Mouse (Mus musculus): ENCODE results near the gene Tmem87a. TPM values are rescaled to one million over a fixed set of nuclear protein-coding genes. Genes with fewer than 3 reads are reported as not detected.

The Tmem87a gene
- total RNA-seq (2021): 10 to 100 TPM; 31.4 to 51.8 TPM
- long read RNA-seq, experiment 1, transcript Tmem87a-201 (20 exons, 2,874 nt): major isoform, 28 of 42 reads
- long read RNA-seq, experiment 1, partial matches to known transcripts: 2 of 42 reads
- long read RNA-seq, experiment 1, other reads (novel, unspliced or antisense): 11 of 42 reads
- long read RNA-seq, experiment 2, transcript Tmem87a-201 (20 exons, 2,874 nt): major isoform, 32 of 59 reads
- long read RNA-seq, experiment 2, partial matches to known transcripts: 1 of 59 reads
- long read RNA-seq, experiment 2, other reads (novel, unspliced or antisense): 24 of 59 reads

DNA sequence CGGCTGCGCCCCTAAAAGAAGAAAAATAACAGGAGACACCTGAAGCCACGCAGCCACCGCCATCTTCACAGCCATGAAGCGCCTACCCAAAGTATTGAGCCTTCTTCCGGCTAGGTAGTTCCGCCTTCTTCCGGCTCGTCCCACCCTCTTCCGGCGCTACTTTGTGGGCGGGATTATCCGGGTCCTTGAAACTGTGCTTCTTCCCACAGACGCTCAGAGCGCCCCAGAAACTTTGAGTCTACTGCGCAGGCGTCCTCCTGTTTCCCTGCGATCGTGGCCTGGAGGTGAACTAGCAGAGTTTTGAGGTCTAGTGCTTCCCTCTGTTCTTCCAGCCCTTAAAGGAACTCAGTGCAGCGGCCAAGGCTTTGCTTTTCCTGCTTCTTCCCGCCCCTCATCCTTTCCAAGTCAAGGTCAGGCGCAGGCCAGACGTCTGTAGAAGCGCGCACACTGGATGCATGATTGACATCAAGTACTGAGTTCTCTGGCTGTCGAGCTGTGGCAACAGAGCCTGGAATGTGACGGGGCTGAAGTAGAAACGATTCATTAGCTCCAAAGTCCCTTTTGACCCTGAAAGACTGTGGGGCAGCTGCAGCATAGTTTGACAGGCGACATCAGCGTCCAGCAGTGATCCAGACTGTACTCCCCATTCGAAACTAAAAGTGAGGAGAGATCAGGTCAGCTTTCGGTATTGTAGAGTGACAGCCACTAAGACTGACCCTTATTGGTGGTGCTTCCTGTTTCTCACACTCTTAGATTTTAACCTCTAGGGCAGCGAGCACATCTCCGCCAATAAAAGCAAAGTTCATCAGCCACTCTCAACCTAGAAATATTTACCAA is at the start of gene Tmem87a:
TSS of gene Tmem87a (minus strand) at position 128 of the 837 bp plus-strand sequence.
- H3K27ac ChIP-seq: peak within 1 kb of the TSS; percentile 99
- TF ChIP-seq CTCF (IDR thresholded peaks at IDR 0.05): no peak
- intact Hi-C loops (cut with DNase I): loop anchor here (2.0 to 5.0 kb wide), 3 partner anchors 38 to 163 kb away; partner anchors contain the start of gene Snap23
- H3K4me3 ChIP-seq: peak within 1 kb of the TSS; percentile 79
- peak; percentile 96 for DNase-seq

DNA sequence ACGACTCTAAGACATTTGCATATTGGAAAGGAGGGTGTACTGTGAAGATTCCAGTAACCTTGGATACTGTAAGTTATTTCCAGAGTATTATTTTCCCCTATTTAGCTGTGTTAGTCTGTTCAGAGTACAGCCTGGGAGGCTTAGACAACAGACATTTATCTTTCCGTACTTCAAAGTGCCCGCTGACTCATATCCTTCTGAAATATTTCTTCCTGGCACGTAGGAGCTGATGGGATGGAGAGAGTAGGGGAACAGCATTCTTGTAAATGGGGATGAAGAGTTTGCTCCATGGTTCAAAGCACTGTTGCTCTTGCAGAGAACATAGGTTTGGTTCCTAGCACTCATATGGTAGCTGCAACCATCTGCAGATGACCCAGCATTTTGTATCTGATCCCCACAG is 48.7 kb upstream of the Tmem87a start:
- intact Hi-C loops (cut with DNase I): no loop called here
- no peak for DNase-seq
- no peak for TF ChIP-seq CTCF (IDR thresholded peaks at IDR 0.05)
- Histone ChIP-seq H3K27ac (no peak overlapping the region), H3K4me3 (no peak overlapping the region)

DNA sequence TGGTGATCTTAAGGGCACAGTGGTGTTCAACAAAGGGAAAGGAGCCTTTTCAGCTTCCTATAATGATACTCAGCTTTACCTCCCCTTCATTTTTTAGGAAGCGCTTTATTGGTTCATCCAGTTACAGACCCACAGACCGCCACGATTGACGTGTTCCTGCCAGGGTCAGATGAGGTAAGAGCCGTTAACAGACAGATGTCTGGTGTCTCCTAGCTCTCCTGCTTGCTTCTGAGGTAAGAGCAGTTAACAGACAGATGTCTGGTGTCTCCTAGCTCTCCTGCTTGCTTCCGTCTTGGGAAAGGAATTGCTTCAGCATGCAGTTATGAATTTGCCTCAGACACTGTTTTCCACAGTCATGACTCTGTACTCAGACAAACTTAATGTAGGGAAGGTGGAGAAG is 46.8 kb upstream of the Tmem87a start:
- Histone ChIP-seq H3K27ac (no peak overlapping the region), H3K4me3 (no peak overlapping the region)
- no peak for TF ChIP-seq CTCF (IDR thresholded peaks at IDR 0.05)
- DNase-seq: no peak
- intact Hi-C loops (cut with DNase I): no loop called here

DNA sequence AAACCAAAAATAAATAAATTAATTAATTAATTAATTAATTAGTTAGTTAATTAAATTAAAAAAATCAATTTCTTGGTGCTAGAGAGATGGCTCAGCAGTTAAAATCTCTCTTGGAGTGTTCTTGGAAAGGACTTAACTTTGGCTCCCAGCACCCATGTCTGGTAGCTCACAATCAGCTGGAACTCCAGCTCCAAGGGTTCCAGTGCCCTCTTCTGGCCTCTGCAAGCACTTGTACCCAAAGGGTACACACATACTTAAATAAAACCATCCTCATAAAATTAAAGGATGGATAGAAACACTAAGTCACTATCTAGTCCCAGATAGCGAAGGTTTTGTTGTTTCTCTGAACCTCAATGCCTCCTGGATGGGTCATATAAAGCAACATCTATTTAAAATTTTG is 43.4 kb upstream of the Tmem87a start:
- intact Hi-C loops (cut with DNase I): loop anchor here (2.0 kb wide), 1 partner anchor 13 kb away; no protein-coding TSS in a partner anchor
- TF ChIP-seq CTCF (IDR thresholded peaks at IDR 0.05): peak; percentile 37; the same call in 1 of the 2 replicates
- no peak overlapping the region for H3K27ac ChIP-seq

DNA sequence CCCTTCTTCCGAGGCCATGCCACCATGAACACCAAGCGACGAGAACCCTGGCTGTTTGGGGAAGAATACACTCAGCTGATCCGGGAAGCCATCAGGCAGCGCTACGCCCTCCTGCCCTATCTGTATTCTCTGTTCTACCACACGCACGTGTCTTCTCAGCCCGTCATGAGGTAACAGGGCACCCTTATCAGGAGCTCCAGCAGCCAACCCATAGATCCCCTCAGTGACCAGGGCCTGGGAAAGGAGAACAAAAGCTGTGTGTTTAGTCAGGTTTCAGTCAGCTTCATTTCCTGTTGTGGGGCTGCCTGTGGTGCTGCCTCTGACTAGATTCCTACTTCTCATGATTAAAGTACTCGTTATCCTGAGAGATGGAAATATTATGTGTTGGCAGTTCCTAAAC is 42.5 kb upstream of the Tmem87a start:
- intact Hi-C loops (cut with DNase I): loop anchor here (2.0 kb wide), 1 partner anchor 14 kb away; no protein-coding TSS in a partner anchor
- TF ChIP-seq CTCF (IDR thresholded peaks at IDR 0.05): no peak
- Histone ChIP-seq H3K4me3 (no peak overlapping the region), H3K27ac (peak overlapping the region; percentile 89; the same call in 1 of the 2 replicates)
- no peak for DNase-seq

More for the DNA sequence above, 43.4 kb upstream of the Tmem87a start:
- H3K4me3 ChIP-seq: no peak overlapping the region
- no peak for DNase-seq

DNA sequence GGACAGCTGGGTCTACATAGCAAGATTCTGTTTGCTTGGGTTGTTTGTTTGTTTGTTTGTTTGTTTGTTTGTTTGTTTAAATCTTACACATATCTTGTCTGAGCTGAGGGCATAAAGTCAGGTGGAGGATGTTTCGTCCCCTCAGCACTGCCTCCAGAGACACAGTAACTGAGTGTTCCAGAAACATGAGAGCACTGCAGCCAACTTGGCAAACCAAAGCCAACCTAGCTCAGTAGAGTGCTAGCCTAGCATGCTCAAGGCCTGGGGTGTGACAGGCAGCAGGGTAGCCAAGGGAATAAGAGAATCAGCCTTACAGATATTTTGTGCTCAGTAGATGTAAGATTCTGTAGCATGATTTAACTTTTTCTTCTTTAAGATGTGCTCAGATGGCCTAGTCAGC is 40.6 kb upstream of the Tmem87a start:
- no peak overlapping the region for H3K4me3 ChIP-seq
- intact Hi-C loops (cut with DNase I): loop anchor here (5.0 kb wide), 1 partner anchor 42 kb away; the partner anchor contains the start of genes Ganc and Tmem87a
- peak; percentile 82 for DNase-seq
- no peak for TF ChIP-seq CTCF (IDR thresholded peaks at IDR 0.05)
- H3K27ac ChIP-seq: peak overlapping the region; percentile 89

DNA sequence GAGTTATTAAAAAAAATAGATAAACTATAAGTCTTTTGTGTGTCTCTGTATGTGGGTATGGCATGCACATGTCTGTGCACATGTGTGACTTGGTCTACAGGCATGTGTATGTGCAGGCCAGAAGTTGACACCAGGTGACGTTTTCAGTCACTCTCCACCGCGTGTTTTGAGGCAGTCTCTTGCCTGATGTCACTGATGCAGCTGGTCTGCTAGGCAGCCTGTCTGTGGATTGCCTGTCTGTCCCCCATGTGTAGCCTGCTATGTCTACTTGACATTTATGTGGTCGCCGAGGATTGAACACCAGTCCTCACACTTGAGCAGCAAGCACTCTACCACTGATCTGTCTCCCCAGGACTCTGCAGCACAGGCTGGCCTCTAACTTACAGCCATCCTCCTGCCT is 20.5 kb upstream of the Tmem87a start:
- no peak for DNase-seq
- TF ChIP-seq CTCF (IDR thresholded peaks at IDR 0.05): no peak
- Histone ChIP-seq H3K27ac (no peak overlapping the region), H3K4me3 (no peak overlapping the region)
- intact Hi-C loops (cut with DNase I): no loop called here

DNA sequence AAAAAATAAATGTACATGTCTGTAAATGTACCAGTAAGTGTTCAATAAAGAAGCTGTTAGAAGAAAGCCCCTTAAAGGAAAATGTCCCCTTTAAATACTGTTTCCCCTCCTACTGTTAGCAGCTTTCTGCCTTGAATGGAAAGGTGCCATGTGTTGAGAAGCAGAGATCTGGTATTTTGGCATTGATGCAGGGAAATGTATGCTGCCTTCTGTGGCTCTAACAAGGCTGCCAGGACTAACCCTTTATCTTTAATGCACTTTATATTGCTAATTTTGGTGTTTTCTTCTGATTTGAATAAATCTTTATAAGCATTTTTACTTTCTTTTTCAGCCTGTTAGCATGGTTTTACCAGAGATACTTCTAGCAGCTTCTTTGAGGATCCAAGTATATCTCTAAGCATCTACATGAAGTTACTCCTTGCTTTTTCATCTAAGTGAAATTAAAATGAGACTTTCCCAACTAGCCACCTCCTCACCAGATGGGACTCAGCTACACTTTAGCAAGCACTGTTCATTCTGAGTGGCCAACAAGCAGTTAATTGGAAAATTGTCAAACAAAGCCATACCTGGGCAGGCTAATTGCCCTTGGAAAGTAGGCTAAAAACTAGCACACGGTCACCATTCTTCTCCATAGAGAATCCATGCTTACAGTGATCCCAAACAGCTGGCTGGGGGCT is 11.0 kb upstream of the Tmem87a start:
- no peak for TF ChIP-seq CTCF (IDR thresholded peaks at IDR 0.05)

DNA sequence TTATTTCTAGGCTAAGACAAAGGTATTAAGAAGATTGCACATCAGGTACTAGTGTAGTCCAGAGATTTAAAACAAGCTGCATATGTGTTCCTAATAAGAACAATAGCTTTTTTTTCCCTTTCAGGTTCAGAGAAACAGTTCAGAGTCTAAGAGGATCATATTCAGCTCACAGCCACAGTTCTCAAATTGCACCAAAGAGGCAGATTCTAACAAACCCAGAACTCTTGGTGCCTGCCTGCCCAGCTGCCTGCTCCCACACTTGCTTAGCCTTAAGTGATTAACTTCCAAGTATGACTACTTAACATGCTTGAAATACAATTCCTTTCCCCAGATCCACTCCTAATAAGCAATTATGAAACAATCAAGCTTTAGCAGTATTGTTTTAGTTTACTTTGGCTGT is 10.2 kb upstream of the Tmem87a start:
- intact Hi-C loops (cut with DNase I): no loop called here
- H3K4me3 ChIP-seq: no peak overlapping the region
- peak overlapping the region; percentile 89 for H3K27ac ChIP-seq
- TF ChIP-seq CTCF (IDR thresholded peaks at IDR 0.05): no peak
- no peak for DNase-seq

More for the DNA sequence above, 11.0 kb upstream of the Tmem87a start:
- Histone ChIP-seq H3K27ac (peak overlapping the region; percentile 89), H3K4me3 (no peak overlapping the region)
- intact Hi-C loops (cut with DNase I): no loop called here
- DNase-seq: no peak

DNA sequence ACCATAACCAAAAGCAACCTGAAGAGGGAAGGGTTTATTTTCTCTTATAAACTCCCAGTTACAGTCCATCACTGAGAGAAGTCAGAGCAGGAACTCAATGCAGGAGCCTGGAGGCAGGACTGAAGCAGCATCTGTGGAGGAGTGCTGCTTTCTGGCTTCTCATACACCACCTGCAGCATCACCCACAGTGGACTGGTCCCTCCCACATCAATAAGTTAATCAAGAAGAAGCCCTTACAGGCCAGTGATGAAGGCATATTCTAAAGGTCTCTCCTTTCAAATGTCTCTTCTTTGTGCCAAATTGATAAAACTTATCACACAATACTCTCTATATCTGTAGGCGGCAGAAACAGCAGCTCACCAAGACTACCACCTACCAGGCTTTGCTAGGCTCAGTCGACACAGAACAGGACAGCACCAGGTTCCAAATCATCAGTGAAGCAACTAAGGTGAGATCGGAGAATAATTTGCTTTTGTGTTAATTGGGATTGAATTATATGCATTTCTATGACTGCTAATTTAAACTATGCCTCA is 7.2 kb upstream of the Tmem87a start:
- Histone ChIP-seq H3K4me3 (no peak overlapping the region), H3K27ac (no peak overlapping the region)
- no peak for TF ChIP-seq CTCF (IDR thresholded peaks at IDR 0.05)
- intact Hi-C loops (cut with DNase I): no loop called here
- no peak for DNase-seq

DNA sequence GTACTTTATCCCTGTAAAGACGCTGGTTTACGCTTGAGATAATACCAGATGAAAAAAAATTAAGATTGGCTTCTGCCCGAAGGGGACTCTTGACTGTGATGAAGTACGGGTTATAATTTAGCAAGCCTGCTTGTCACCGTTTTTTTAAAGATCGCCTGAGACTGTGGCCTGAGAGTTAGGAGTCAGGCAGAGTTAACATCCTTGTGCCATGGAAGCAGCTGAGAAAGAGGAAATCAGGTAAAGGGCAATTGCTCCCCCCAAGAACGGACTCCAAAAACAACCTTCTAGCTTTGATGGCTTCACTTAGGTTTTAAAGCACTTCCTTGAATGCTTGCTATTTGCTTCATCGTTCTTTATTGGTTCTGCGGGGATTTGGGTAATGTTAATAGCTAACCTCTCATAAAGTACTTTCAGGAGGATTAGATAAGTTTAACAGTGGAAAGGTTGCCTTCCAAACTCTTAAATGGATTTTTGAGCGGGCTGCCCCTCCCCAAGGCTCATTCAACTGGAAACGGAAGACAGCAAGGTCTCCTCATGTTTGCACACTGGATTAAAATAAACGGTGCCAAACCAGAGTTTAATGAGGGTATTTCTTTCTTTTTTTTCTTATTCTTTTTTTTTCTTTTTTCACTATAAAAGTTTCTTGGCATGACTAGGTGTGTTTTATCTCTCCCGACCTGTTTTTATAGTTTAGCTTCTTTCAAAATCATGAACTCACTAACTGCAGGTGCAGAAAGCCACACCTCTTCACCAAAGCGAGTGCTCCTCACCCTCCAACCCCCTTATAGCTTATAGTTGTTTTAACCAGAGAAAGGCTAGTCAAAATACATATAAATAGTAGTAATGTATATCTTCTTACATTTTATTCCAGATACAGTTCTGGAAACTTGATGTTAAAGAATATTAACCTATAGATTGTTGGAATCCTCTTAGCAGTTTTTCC is 1.2 kb upstream of the Tmem87a start:
- no peak for TF ChIP-seq CTCF (IDR thresholded peaks at IDR 0.05)
- peak overlapping the region; percentile 99 for H3K27ac ChIP-seq
- no peak for DNase-seq
- H3K4me3 ChIP-seq: peak overlapping the region; percentile 79
- intact Hi-C loops (cut with DNase I): loop anchor here (2.0 to 5.0 kb wide), 3 partner anchors 37 to 162 kb away; partner anchors contain the start of gene Snap23
